Comparison of ENCODE assay signal across 10 mouse cellular contexts in the genomic region with DNA sequence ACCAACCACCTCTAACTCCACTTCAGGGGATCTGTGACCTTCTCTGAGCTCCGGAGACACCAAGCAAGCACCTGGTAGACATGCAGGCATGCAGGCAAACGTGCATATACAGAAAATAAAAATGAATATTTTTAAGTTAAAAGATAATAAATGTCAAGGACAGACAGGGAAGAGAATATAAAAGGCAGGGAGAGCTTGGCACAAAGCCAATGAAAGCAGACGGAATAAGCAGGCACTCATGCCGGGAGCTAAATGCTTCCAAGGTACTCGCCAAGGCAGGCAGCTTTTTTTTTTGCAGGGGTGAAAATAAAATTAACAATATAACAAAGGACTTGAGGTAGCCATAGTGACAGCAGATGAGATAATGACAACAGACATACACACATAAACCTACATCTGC. TPM values are rescaled to one million over a fixed set of nuclear protein-coding genes. Genes with fewer than 3 reads are reported as not detected.
DNase-seq lines count a peak whose midpoint lies in the region; ATAC-seq lines count a peak whose summit lies in the region.
"Had no signal": no experiment of that assay in that cellular context is flagged by ENCODE, and none has a peak within 500 bp of the region (broad histone marks: within the 10 kb centered on the region; RNA-seq: fewer than 3 reads in every experiment).

No protein-coding gene starts in this region.

- 0 out of 2 replicates have a peak, but pooled peaks cover 2% of the 10 kb centered on the region for H3K36me3 ChIP-seq in heart, embryonic 11.5 days (ENCODE audit: control insufficient read depth, insufficient read depth, low read length)
- peaks cover 16% of the 10 kb centered on the region for H3K36me3 ChIP-seq in midbrain, embryonic 14.5 days (ENCODE audit: control insufficient read depth, insufficient read depth, low read length)
- H3K36me3 ChIP-seq in midbrain, embryonic 15.5 days (replicated peaks) = peaks cover 6% of the 10 kb centered on the region; the same call in 1 of the 2 replicates

- WGBS in heart, embryonic 11.5 days (ENCODE audit: insufficient replicate concordance) = 44% methylated on average over 5 of the region's 5 CpGs
- 48% methylated on average over 5 of the region's 5 CpGs for WGBS in midbrain, embryonic 14.5 days
- 46% methylated on average over 5 of the region's 5 CpGs for WGBS in midbrain, embryonic 15.5 days

- H3K27ac ChIP-seq in heart, embryonic 11.5 days (ENCODE audit: low read depth, low read length) = no peak overlapping the region
- H3K27ac ChIP-seq in midbrain, embryonic 14.5 days (replicated peaks; ENCODE audit: low read depth, low read length) = no peak overlapping the region
- H3K27ac ChIP-seq in midbrain, embryonic 15.5 days = no peak overlapping the region
- H3K27ac ChIP-seq: neural tube, embryonic 13.5 days had no signal

- DNase-seq in heart, adult 18-20 months = peak; percentile 14 to 36
- peak; percentile 55 for DNase-seq in midbrain, embryonic 14.5 days
- DNase-seq in cerebellum, postnatal 25 days = peak; percentile 47 to 69
- peak; percentile 64 to 69 for DNase-seq in right cerebral cortex, postnatal 10 days (ENCODE audit: low spot score in 2 of 2)
- DNase-seq in ovary, postnatal 36 days (ENCODE audit: low spot score) = no peak
- DNase-seq in spleen, postnatal 10 days (ENCODE audit: low spot score in 2 of 2) = no peak

- ATAC-seq in heart, embryonic 11.5 days (replicated peaks; ENCODE audit: insufficient number of reproducible peaks, low FRiP score, low TSS enrichment) = no peak
- ATAC-seq in midbrain, embryonic 14.5 days (ENCODE audit: low FRiP score, low TSS enrichment) = no peak
- ATAC-seq in midbrain, embryonic 15.5 days (replicated peaks) = no peak

- H3K9me3 ChIP-seq in heart, embryonic 11.5 days (replicated peaks; ENCODE audit: control insufficient read depth, low read length) = no peaks in the 10 kb centered on the region
- no peaks in the 10 kb centered on the region for H3K9me3 ChIP-seq in midbrain, embryonic 14.5 days (ENCODE audit: control insufficient read depth, low read length)
- no peaks in the 10 kb centered on the region for H3K9me3 ChIP-seq in midbrain, embryonic 15.5 days
- H3K9me3 ChIP-seq: neural tube, embryonic 13.5 days had no signal

- no peaks in the 10 kb centered on the region for H3K4me1 ChIP-seq in heart, embryonic 11.5 days (ENCODE audit: control insufficient read depth, insufficient read depth, low read length)
- no peaks in the 10 kb centered on the region for H3K4me1 ChIP-seq in midbrain, embryonic 14.5 days (ENCODE audit: control insufficient read depth, insufficient read depth, low read length)
- no peaks in the 10 kb centered on the region for H3K4me1 ChIP-seq in midbrain, embryonic 15.5 days
- H3K4me1 ChIP-seq: neural tube, embryonic 13.5 days had no signal

- H3K4me2 ChIP-seq in heart, embryonic 11.5 days = no peak overlapping the region
- no peak overlapping the region for H3K4me2 ChIP-seq in midbrain, embryonic 14.5 days (ENCODE audit: low read length)
- no peak overlapping the region for H3K4me2 ChIP-seq in midbrain, embryonic 15.5 days
- H3K4me2 ChIP-seq: neural tube, embryonic 13.5 days had no signal

- H3K4me3 ChIP-seq in heart, embryonic 11.5 days (ENCODE audit: low read depth, low read length) = no peak overlapping the region
- no peak overlapping the region for H3K4me3 ChIP-seq in midbrain, embryonic 14.5 days (replicated peaks; ENCODE audit: low read depth, low read length)
- H3K4me3 ChIP-seq in midbrain, embryonic 15.5 days = no peak overlapping the region
- H3K4me3 ChIP-seq: erythroblast, embryonic 14.5 days; neural tube, embryonic 13.5 days had no signal

- H3K9ac ChIP-seq in heart, embryonic 11.5 days (ENCODE audit: low read depth, low read length) = no peak overlapping the region
- no peak overlapping the region for H3K9ac ChIP-seq in midbrain, embryonic 14.5 days (replicated peaks; ENCODE audit: low read length)
- no peak overlapping the region for H3K9ac ChIP-seq in midbrain, embryonic 15.5 days
- H3K9ac ChIP-seq: neural tube, embryonic 13.5 days had no signal

- H3K27me3 ChIP-seq in heart, embryonic 11.5 days (ENCODE audit: control insufficient read depth, insufficient read depth, low read length) = no peaks in the 10 kb centered on the region
- H3K27me3 ChIP-seq in midbrain, embryonic 14.5 days (ENCODE audit: control insufficient read depth, insufficient read depth, low read length) = no peaks in the 10 kb centered on the region
- no peaks in the 10 kb centered on the region for H3K27me3 ChIP-seq in midbrain, embryonic 15.5 days (replicated peaks)
- H3K27me3 ChIP-seq: neural tube, embryonic 13.5 days had no signal

RNA-seq across cellular contexts. Expression of a gene that starts 10.9 kb away (rescaled TPM):
- 10 to 100 TPM; 10.2 to 11.0 TPM for total RNA-seq in heart, adult 18-20 months (2021)
- polyA plus RNA-seq in heart, embryonic 11.5 days (2014; fragmentation: Nextera tagmentation; extraction: Ambion mirVana) = 55.1 and 60.3 TPM in 2 replicates
- polyA plus RNA-seq in midbrain, embryonic 14.5 days (2014; fragmentation: Nextera tagmentation; extraction: Ambion mirVana) = 96.0 and 102 TPM in 2 replicates
- polyA plus RNA-seq in midbrain, embryonic 15.5 days (2015; fragmentation: Nextera tagmentation; extraction: Ambion mirVana) = 110 and 114 TPM in 2 replicates

RNA-seq across cellular contexts. Expression of a gene that starts 36.5 kb away (rescaled TPM):
- 1 to 10 TPM; 4.2 to 5.1 TPM for total RNA-seq in heart, adult 18-20 months (2021)
- polyA plus RNA-seq in heart, embryonic 11.5 days (2014; fragmentation: Nextera tagmentation; extraction: Ambion mirVana) = 1.6 and 1.9 TPM in 2 replicates
- 5.7 and 6.0 TPM in 2 replicates for polyA plus RNA-seq in midbrain, embryonic 14.5 days (2014; fragmentation: Nextera tagmentation; extraction: Ambion mirVana)
- polyA plus RNA-seq in midbrain, embryonic 15.5 days (2015; fragmentation: Nextera tagmentation; extraction: Ambion mirVana) = 7.4 and 8.4 TPM in 2 replicates
- polyA plus RNA-seq: erythroblast, embryonic 14.5 days had no signal

RNA-seq across cellular contexts. Expression of a gene that starts 43.4 kb away (rescaled TPM):
- total RNA-seq in heart, adult 18-20 months (2021) = not detected
- polyA plus RNA-seq in heart, embryonic 11.5 days (2014; fragmentation: Nextera tagmentation; extraction: Ambion mirVana) = 0.69 and 1.3 TPM in 2 replicates
- 1.2 and 2.5 TPM in 2 replicates for polyA plus RNA-seq in midbrain, embryonic 14.5 days (2014; fragmentation: Nextera tagmentation; extraction: Ambion mirVana)
- polyA plus RNA-seq in midbrain, embryonic 15.5 days (2015; fragmentation: Nextera tagmentation; extraction: Ambion mirVana) = 1.1 and 1.4 TPM in 2 replicates
- polyA plus RNA-seq: erythroblast, embryonic 14.5 days had no signal

RNA-seq across cellular contexts. Expression of a gene that starts 45.2 kb away (rescaled TPM):
- 10 to 100 TPM; 19.4 to 20.5 TPM for total RNA-seq in heart, adult 18-20 months (2021)
- polyA plus RNA-seq in heart, embryonic 11.5 days (2014; fragmentation: Nextera tagmentation; extraction: Ambion mirVana) = 8.8 and 9.2 TPM in 2 replicates
- 8.7 and 12.2 TPM in 2 replicates for polyA plus RNA-seq in midbrain, embryonic 14.5 days (2014; fragmentation: Nextera tagmentation; extraction: Ambion mirVana)
- 8.3 and 8.8 TPM in 2 replicates for polyA plus RNA-seq in midbrain, embryonic 15.5 days (2015; fragmentation: Nextera tagmentation; extraction: Ambion mirVana)

Comparison
In these comparisons a context has a peak if more than half of its experiments do, and no peak if none do; other contexts are left out.
1. DNase-seq: peak in heart, adult 18-20 months (2 of 2), midbrain, embryonic 14.5 days (single experiment), cerebellum, postnatal 25 days (2 of 2) and right cerebral cortex, postnatal 10 days (2 of 2); none in ovary, postnatal 36 days (single experiment) and spleen, postnatal 10 days (0 of 2).